Mouse (Mus musculus) forebrain, embryonic 10.5 days (tissue): ENCODE data around the gene Asb15. TPM values are rescaled to one million over a fixed set of nuclear protein-coding genes. Genes with fewer than 3 reads are reported as not detected.

ENCODE experiments used
- DNase-seq: peaks from one replicate; pipeline ENCODE4 v3.0.0-alpha.2; 2017; ENCODE audit warnings: low spot score; ENCODE audit errors: extremely low spot score
- H3K27ac ChIP-seq: fragments of 300-500 bp; sonication (generic); 2 replicates; pipeline ENCODE4 v1.5.1; 2016; ENCODE audit warnings: mild to moderate bottlenecking
- H3K27me3 ChIP-seq: fragments of 300-500 bp; sonication (generic); 2 replicates; pipeline ENCODE4 v1.6.1; 2016; ENCODE audit warnings: mild to moderate bottlenecking; ENCODE audit not compliant: poor library complexity, severe bottlenecking
- H3K36me3 ChIP-seq: fragments of 300-500 bp; sonication (generic); replicated peaks from 2 replicates; pipeline ENCODE4 v1.6.1; 2016; ENCODE audit warnings: mild to moderate bottlenecking, moderate library complexity
- H3K4me1 ChIP-seq: fragments of 300-500 bp; sonication (generic); 2 replicates; pipeline ENCODE4 v1.6.1; 2016
- H3K4me3 ChIP-seq: fragments of 300-500 bp; sonication (generic); 2 replicates; pipeline ENCODE4 v1.5.1; 2016; ENCODE audit warnings: mild to moderate bottlenecking, moderate library complexity
- H3K9me3 ChIP-seq: fragments of 300-500 bp; sonication (generic); 2 replicates; pipeline ENCODE4 v1.6.1; 2016; ENCODE audit warnings: mild to moderate bottlenecking, moderate library complexity
- WGBS: fragments of 180-500 bp; shearing (Covaris S2); methylation state at CpG from one replicate; pipeline ENCODE4 v1.1.7; 2016; 5-methylcytosine and 5-hydroxymethylcytosine counted together
- polyA plus RNA-seq: library from polyadenylated mRNA; unstranded; fragments of >200 nt; fragmentation: Nextera tagmentation; extraction: Ambion mirVana; gene quantifications from 2 replicates; pipeline ENCODE4 v1.2.1, GENCODE M21; 2016

Gene Asb15
- polyA plus RNA-seq, 1 experiment from 2014 or later: not detected

- no peaks in the 10 kb centered on the region for H3K4me1 ChIP-seq
- H3K27ac ChIP-seq: no peak overlapping the region
- 82% methylated on average over 4 of the region's 4 CpGs for WGBS
- H3K9me3 ChIP-seq: no peaks in the 10 kb centered on the region
- no peaks in the 10 kb centered on the region for H3K27me3 ChIP-seq
- no peak overlapping the region for H3K4me3 ChIP-seq
- no peak for DNase-seq
- H3K36me3 ChIP-seq: no peaks in the 10 kb centered on the region
Measured at GRCm38 (mm10) chr6:24540106-24540505, 12.2 kb downstream of the Asb15 start.

GRCm38 (mm10) chr6:24542393-24542792 lies 14.4 kb downstream of the Asb15 start:
- no peak overlapping the region for H3K4me3 ChIP-seq
- no peaks in the 10 kb centered on the region for H3K27me3 ChIP-seq
- H3K4me1 ChIP-seq: no peaks in the 10 kb centered on the region
- no peaks in the 10 kb centered on the region for H3K36me3 ChIP-seq
- DNase-seq: no peak
- no peak overlapping the region for H3K27ac ChIP-seq
- no peaks in the 10 kb centered on the region for H3K9me3 ChIP-seq

- Histone ChIP-seq H3K27ac (no peak overlapping the region), H3K4me3 (no peak overlapping the region), H3K27me3 (no peaks in the 10 kb centered on the region), H3K36me3 (no peaks in the 10 kb centered on the region), H3K9me3 (no peaks in the 10 kb centered on the region), H3K4me1 (no peaks in the 10 kb centered on the region)
- 82% methylated on average over 6 of the region's 6 CpGs for WGBS
- no peak for DNase-seq
Measured at GRCm38 (mm10) chr6:24543119-24543591, 15.2 kb downstream of the Asb15 start.

- no peaks in the 10 kb centered on the region for H3K36me3 ChIP-seq
- no peak overlapping the region for H3K4me3 ChIP-seq
- no peaks in the 10 kb centered on the region for H3K4me1 ChIP-seq
- H3K27me3 ChIP-seq: no peaks in the 10 kb centered on the region
- no peak overlapping the region for H3K27ac ChIP-seq
- no peak for DNase-seq
- H3K9me3 ChIP-seq: no peaks in the 10 kb centered on the region
- 89% methylated on average over 1 of the region's 1 CpGs for WGBS
Measured at GRCm38 (mm10) chr6:24546716-24547420, 18.9 kb downstream of the Asb15 start.

GRCm38 (mm10) chr6:24549801-24550200 lies 21.9 kb downstream of the Asb15 start:
- Histone ChIP-seq H3K4me3 (no peak overlapping the region), H3K27me3 (no peaks in the 10 kb centered on the region), H3K36me3 (no peaks in the 10 kb centered on the region), H3K9me3 (no peaks in the 10 kb centered on the region), H3K27ac (no peak overlapping the region), H3K4me1 (no peaks in the 10 kb centered on the region)
- DNase-seq: no peak
- WGBS: 91% methylated on average over 2 of the region's 2 CpGs

- H3K27ac ChIP-seq: no peak overlapping the region
- WGBS: 86% methylated on average over 7 of the region's 7 CpGs
- no peaks in the 10 kb centered on the region for H3K36me3 ChIP-seq
- no peaks in the 10 kb centered on the region for H3K9me3 ChIP-seq
- H3K4me1 ChIP-seq: no peaks in the 10 kb centered on the region
- no peak for DNase-seq
- no peak overlapping the region for H3K4me3 ChIP-seq
- H3K27me3 ChIP-seq: no peaks in the 10 kb centered on the region
Measured at GRCm38 (mm10) chr6:24552046-24552445, 24.1 kb downstream of the Asb15 start.

- 83% methylated on average over 11 of the region's 11 CpGs for WGBS
- Histone ChIP-seq H3K27ac (no peak overlapping the region), H3K36me3 (no peaks in the 10 kb centered on the region)
Measured at GRCm38 (mm10) chr6:24554427-24555086, 26.6 kb downstream of the Asb15 start.

GRCm38 (mm10) chr6:24555488-24555887 lies 27.5 kb downstream of the Asb15 start:
- Histone ChIP-seq H3K27ac (no peak overlapping the region), H3K36me3 (no peaks in the 10 kb centered on the region), H3K9me3 (no peaks in the 10 kb centered on the region), H3K27me3 (no peaks in the 10 kb centered on the region), H3K4me3 (no peak overlapping the region), H3K4me1 (no peaks in the 10 kb centered on the region)
- no peak for DNase-seq
- 78% methylated on average over 2 of the region's 2 CpGs for WGBS

More at GRCm38 (mm10) chr6:24554427-24555086, 26.6 kb downstream of the Asb15 start:
- DNase-seq: no peak
- no peaks in the 10 kb centered on the region for H3K9me3 ChIP-seq
- no peak overlapping the region for H3K4me3 ChIP-seq
- no peaks in the 10 kb centered on the region for H3K27me3 ChIP-seq
- H3K4me1 ChIP-seq: no peaks in the 10 kb centered on the region

- Histone ChIP-seq H3K36me3 (no peaks in the 10 kb centered on the region), H3K27ac (no peak overlapping the region), H3K27me3 (no peaks in the 10 kb centered on the region), H3K9me3 (no peaks in the 10 kb centered on the region), H3K4me1 (no peaks in the 10 kb centered on the region), H3K4me3 (no peak overlapping the region)
- 85% methylated on average over 9 of the region's 9 CpGs for WGBS
- DNase-seq: no peak
Measured at GRCm38 (mm10) chr6:24564081-24564480, 36.1 kb downstream of the Asb15 start.

- Histone ChIP-seq H3K9me3 (no peaks in the 10 kb centered on the region), H3K27ac (no peak overlapping the region), H3K27me3 (no peaks in the 10 kb centered on the region), H3K36me3 (no peaks in the 10 kb centered on the region), H3K4me3 (no peak overlapping the region), H3K4me1 (no peaks in the 10 kb centered on the region)
- 90% methylated on average over 1 of the region's 1 CpGs for WGBS
- DNase-seq: no peak
Measured at GRCm38 (mm10) chr6:24564886-24565285, 36.9 kb downstream of the Asb15 start.

GRCm38 (mm10) chr6:24568963-24569362 lies 41.0 kb downstream of the Asb15 start:
- 85% methylated on average over 5 of the region's 5 CpGs for WGBS
- Histone ChIP-seq H3K4me3 (no peak overlapping the region), H3K9me3 (no peaks in the 10 kb centered on the region; the same call in 1 of the 2 replicates), H3K27me3 (no peaks in the 10 kb centered on the region), H3K27ac (no peak overlapping the region), H3K4me1 (no peaks in the 10 kb centered on the region), H3K36me3 (no peaks in the 10 kb centered on the region)
- no peak for DNase-seq

- H3K4me3 ChIP-seq: no peak overlapping the region
- no peak for DNase-seq
- WGBS: 84% methylated on average over 1 of the region's 1 CpGs
- H3K4me1 ChIP-seq: no peaks in the 10 kb centered on the region
- H3K27ac ChIP-seq: no peak overlapping the region
- peaks cover 3% of the 10 kb centered on the region; the same call in 1 of the 2 replicates for H3K9me3 ChIP-seq
- H3K36me3 ChIP-seq: no peaks in the 10 kb centered on the region
- H3K27me3 ChIP-seq: no peaks in the 10 kb centered on the region
Measured at GRCm38 (mm10) chr6:24569711-24570110, 41.8 kb downstream of the Asb15 start.

GRCm38 (mm10) chr6:24570278-24570677 lies 42.3 kb downstream of the Asb15 start:
- Histone ChIP-seq H3K27ac (no peak overlapping the region), H3K27me3 (no peaks in the 10 kb centered on the region), H3K9me3 (peaks cover 3% of the 10 kb centered on the region; the same call in 1 of the 2 replicates), H3K4me3 (no peak overlapping the region), H3K4me1 (no peaks in the 10 kb centered on the region), H3K36me3 (no peaks in the 10 kb centered on the region)
- no peak for DNase-seq
- 83% methylated on average over 11 of the region's 11 CpGs for WGBS
